Mouse (Mus musculus) lung, postnatal 10 days (tissue): Measurements from ENCODE around the gene Lpar2.

Experiments
- DNase-seq: peaks from one replicate; pipeline ENCODE4 v3.0.0; 2021

Lpar2 gene

DNA sequence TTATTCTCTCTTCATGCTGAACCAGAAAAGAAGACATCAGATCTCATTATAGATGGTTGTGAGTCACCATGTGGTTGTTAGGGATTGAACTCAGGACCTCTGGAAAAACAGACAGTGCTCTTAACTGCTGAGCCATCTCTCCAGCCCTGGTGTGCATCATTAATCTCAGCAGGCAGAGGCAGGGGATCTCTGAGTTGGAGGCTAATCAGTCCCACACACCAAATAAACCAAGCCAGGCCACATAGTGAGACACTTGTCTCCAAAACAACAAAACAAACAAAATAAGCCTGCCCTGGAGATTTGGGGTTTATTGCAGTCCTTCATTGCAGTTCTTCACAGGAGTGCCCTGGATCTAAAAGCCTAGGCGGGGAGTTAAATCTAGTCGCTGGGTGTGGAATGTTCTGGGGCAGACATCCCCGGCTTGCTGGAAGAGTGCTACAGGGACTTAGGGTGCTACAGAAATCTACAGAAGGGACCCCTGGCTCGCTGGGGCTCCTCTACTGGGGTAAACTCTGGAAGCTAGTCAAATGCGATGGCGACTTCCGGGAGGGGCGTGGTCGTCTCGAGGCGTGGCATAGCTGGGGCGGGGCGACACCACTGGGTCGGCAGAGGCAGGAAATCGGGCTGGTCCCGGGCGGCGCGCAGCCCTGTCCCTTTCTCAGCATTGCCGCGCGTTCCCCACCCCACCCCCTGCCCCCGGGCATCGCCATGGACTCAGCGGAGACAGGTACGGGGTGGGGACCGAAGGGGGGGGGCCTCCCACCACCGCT lies 13.9 kb upstream of the Lpar2 start, which contains the start of gene Gmip:
TSS of gene Gmip (plus strand) at position 586 of the 770 bp plus-strand sequence.
- peak; percentile 89 for DNase-seq

- DNase-seq, result peak; percentile 35
Observed at GRCm38 (mm10) chr8:69808864-69809403, 13.3 kb upstream of the Lpar2 start.

DNA sequence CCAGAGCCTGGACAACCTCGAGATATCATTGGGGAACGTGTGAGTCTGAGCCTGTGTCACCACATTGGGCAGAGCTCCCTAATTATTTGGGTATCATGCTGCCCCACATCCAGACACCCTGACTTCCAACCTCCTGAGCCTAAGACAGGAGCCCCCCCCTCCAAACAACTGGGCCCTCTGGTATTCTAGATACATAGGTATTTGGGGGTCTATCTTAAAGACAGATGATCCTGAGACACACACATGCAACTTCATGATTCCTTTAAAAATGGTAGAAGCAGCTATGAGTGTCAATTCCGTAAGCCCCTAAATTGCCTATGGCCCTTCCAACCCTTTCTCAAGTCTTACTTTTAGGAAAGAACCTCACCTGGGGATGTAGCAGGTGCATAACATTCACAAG lies 12.4 kb upstream of the Lpar2 start:
- DNase-seq, result no peak

DNA sequence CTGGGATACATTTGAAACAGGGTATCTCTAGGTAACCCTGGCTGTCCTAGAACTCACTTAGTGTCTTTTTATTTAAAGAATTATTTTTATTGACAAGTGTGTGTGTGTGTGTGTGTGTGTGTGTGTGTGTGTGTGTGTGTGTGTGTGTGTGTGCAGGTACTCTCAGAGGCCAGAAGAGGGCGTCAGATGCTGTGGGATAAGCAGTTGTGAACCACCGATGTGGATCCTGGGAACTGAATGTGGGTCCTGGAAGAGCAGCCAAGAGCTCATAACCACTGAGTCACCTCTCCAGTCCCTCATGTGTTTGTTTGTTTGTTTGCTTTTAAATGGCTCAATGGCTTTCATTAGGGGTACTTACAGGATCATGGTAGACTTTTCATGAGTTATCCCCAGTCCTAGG lies 7.3 kb upstream of the Lpar2 start:
- no peak for DNase-seq

DNA sequence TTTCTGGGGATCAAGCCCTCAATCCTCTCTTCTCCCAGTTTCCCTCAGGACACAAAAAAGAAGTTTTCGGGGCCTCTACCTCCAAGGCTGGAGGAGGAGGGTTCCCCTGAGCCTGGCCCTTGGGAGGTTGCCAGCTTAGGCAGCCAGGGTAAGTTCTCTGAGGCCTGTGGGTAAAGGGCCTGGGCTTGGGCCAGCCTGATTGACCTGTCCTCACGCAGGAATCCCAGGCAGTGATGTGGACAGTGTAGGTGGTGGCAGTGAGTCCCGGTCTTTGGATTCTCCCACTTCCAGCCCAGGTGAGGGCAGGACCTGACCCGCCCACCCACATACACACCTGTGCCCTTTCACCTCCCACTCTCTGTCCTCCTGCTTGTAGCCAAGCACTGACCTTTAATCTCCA lies 6.8 kb upstream of the Lpar2 start:
- no peak for DNase-seq

- DNase-seq, result no peak
Observed at GRCm38 (mm10) chr8:69820466-69820865, 1.8 kb upstream of the Lpar2 start.

DNA sequence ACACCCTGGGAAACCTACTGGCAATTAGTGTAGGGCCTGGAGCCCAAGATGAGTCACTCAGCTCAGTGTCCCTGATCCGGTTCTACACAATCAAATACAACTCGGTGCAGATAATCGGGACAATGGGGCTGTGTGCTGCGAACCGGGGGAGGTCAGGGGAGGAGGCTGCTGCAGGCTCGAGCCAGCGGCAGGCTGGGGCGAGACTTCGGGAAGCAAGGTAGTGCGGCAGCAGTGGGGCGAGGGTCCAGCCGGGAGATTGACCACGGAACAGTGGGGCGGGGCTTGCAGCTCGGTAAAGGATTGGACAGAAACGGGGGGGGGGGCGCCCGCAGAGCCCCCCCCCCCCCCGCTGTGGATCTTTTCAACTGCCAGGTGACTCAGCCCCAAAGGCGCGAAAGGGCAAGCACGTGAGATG lies 251 bp upstream of the Lpar2 start:
- peak; percentile 42 for DNase-seq

DNA sequence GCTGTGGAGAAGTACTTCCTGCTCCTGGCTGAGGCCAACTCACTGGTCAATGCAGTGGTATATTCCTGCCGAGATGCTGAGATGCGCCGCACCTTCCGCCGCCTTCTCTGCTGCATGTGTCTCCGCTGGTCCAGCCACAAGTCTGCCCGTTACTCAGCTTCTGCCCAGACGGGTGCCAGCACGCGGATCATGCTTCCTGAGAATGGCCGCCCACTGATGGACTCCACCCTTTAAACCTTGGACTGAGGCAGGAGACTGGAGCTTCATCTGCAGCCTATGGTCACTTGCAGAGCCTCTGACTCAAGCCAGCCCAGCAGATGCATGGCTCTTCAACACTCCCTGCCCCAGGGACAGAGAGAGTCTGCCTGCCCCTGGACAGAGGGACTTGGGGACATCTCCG lies 4.1 kb downstream of the Lpar2 start:
- no peak for DNase-seq

GRCm38 (mm10) chr8:69832298-69832853 lies 10.1 kb downstream of the Lpar2 start, which contains the start of gene Pbx4:
TSS of gene Pbx4 (plus strand) at chr8:69832491.
- DNase-seq, result peak; percentile 90

DNA sequence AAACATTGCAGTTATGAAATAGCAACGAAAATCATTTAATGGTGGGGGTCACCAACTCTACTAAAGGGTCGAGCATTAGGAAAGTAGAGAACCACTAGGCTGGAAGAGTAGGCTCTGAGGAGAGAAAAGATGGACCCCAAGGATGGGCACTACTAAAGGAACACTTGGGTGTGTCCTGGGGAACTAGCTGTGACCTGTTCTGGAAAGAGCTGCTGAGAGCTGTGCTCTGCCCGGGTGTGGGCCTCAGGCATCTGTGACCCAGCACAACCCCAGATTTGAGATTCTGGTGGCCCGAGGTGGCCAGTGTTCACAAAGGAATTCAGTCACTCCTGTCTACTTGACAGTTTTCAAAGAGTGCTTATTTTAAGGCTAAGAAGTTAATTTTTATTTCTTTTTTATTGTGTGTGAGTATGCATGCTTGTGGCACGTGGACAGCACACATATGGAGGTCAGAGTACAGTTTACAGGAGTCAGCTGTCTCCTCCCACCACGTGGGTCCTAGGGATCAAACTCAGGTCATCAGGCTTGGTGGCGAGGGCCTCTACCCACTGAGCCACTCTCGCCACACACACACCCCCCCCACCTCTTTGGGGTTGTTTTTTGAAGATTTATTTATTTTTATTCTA lies 14.9 kb downstream of the Lpar2 start:
- no peak for DNase-seq

DNA sequence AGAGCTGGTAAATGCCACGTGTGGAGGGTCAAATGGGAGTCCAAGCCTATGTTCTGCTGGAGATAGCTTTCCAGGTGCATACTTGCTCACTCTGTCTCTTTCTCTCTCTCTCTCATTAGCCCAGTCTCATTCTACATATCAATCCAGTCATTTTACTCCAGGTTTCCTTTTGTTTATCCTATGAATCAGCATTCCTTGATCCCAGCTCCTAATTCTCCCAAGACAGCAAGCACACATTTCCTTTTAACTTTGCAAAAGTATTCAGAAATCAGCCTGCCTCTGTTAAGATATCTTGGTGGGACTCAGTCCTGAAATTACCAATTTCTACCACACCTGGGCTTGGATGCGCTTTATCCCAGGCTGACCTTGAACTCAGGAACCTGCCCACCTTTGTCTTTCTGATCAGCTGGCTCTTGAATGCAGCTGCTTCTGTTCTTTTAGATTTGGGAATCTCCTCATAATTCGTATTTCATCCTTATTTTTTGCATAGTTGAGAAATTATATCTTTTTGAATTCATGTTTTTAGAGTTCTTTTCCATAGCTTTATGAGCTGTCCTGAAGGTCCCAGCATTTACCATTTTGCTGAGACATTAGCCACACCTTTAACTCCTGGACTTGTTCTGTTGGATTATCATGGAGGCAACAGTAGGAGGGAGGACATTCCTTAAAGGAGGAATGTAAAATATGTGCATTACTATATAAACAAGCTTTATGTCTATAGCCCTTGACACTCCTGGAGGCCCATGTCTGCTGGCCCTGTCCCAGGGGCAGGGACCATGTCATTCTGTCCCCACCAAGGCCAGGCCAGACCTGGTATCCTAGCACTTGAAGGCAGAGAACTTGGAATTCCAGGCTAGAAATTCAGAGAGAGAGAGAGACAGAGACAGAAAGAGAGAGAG lies 25.2 kb downstream of the Lpar2 start:
- DNase-seq, result no peak

DNA sequence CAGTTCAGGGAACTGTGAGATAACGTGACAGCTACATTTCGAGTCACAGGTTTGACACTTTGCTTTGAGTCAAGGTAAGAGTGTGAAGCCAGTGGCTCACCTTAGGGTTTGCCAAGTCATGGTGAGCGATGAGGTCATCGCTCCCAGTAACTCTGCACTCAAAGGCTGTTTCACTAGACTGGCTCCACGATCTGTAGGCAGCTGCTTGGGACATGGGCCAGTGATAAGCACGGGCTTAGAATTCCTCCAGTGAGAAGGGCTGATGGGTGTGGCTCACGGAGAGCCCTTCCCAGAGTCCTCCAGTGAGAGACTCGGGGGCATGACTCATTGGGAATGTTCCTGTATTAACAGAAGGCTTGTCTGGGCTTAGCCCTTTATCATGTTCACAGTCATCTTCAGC lies 26.7 kb downstream of the Lpar2 start:
- DNase-seq, result peak; percentile 64

DNA sequence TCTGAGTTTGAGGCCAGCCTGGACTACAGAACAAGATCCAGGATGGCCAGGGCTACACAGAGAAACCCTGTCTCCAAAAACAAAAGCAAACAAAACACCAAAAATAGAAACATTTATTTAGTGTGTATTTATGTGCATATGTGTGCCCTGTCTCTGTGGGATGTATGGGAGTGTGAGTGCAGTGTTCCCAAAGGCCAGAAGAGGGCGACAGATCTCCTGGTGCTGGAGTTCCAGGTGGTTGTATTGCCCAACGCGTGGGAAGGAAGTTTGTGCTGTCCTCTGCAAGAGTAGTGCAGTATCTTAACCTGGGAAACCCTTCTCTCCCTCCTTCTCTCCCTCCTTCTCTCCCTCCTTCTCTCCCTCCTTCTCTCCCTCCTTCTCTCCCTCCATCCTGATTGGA lies 27.7 kb downstream of the Lpar2 start:
- no peak for DNase-seq

DNA sequence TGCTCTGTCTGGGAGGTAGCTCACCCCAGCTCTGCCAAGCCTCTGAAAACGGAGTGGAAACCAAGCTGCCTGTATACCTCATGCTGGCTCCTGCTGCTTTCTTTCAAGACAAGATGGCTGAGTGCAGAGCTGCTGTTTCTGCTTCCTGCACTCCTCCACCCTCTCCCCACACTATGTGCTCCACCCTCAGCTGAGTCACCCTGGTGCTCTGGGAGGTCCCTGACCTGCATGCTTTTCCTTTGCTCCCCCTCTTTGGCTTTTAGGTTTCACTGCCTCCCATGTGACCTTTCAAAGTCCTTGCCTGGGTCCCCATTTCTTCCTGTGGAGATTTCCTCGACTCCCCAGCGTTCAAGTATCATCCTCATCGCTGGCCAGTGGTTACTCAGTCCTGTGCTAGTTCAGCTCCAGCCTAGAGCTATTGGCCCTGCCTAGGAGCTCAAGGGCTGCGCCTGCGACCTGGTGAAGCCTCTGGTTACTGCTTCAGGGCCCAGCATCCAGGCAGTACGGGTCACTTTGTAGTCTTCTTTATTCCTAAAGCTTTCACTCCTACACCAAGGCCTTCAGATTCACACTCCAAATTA lies 28.8 kb downstream of the Lpar2 start:
- no peak for DNase-seq

- DNase-seq, result no peak
Observed at GRCm38 (mm10) chr8:69853869-69854268, 31.6 kb downstream of the Lpar2 start.

DNA sequence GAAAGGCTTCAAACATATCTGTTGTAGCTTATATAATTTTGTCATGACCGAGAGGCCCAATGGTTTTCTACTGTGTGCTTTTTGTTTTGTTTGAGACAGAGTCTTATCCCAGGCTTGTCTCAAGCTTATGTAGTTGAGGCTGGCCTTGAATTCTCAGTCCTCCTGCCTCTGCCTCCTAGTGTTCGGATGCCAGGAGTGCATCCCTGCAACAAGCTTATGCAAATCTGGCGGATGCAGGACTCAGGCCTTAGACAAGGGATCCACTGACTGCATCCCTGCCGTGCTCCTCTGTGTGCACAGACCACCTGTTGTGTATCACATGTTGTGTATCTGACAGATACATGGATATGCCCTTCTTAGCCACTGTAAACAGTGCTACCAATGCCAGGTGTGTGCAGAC lies 38.6 kb downstream of the Lpar2 start:
- no peak for DNase-seq

DNA sequence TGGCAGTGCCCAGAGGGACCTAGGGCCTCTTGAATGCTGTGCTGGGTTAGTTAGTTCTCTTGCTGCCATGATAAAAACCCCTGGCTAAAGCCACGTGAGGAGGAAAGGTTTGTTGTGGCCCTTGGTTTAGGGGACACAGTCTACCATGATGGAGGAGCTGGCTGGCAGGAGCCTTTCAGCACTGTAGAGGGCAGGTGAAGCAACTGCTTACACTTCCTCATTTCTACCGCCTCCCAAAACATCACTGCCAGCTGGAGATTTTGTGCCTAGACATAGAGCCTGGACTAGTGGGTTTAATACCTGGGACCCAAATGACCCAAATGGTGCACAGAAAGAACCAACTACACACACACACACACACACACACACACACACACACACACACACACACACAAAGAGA lies 39.0 kb downstream of the Lpar2 start:
- DNase-seq, result no peak

DNA sequence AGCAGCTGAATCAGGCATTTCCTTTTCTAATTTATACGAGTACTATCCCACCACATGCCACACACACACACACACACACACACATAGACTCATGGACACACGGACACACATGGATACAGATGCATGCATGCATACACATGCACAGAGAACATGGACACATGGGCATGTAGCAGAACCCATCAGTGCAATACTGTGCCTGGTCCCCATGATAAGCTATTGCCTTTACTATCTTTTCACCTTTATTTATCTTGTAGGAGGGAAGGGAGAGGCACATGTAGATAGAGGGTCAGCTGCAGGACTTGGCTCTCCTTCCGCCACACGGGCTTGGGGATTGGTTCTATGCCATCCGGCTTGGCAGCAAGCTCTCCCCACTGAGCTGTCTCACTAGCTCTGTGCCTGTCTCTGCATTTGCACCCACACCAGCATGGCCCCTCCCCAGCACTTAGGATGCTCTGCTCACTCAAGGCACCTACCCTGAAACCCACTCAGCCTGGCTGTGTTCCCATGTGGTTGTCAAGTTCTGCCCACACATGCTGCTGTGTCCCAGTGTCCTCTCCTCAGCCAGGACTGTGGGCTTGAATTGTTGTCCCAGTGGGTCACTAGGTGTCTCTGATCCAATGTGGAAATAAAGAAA lies 41.3 kb downstream of the Lpar2 start:
- no peak for DNase-seq

DNA sequence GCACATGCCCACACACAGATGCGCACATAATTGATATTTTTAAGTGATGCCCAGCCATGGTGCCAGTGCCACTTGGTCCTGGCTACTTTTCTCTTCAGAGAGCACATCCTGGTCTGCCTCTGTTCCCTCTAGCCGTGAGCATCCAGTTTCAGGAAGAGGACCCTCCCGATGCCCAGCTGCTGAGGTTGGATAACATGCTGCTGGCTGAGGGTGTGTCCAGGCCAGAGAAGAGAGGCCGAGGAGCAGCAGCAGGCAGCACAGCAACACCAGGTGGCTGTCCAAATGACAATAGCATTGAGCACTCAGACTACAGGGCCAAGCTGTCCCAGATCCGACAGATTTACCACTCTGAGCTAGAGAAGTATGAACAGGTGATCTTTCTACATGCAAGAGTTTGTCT lies 42.0 kb downstream of the Lpar2 start:
- no peak for DNase-seq

GRCm38 (mm10) chr8:69867696-69868326 lies 45.6 kb downstream of the Lpar2 start:
- peak; percentile 43 for DNase-seq

GRCm38 (mm10) chr8:69870003-69870765 lies 48.0 kb downstream of the Lpar2 start:
- DNase-seq, result no peak
